Mouse (Mus musculus) urinary bladder, postnatal 0 days (tissue): ENCODE data around the gene Ddx41. TPM values are rescaled to one million over a fixed set of nuclear protein-coding genes. Genes with fewer than 3 reads are reported as not detected.

Source experiments
- microRNA-seq: library from miRNA; unstranded; fragments of <30 nt; microRNA quantifications from one replicate; pipeline ENCODE4, GENCODE M21; 2016
- polyA plus RNA-seq: library from polyadenylated mRNA; unstranded; fragments of >200 nt; fragmentation: Nextera tagmentation; extraction: Ambion mirVana; gene quantifications from 2 replicates; pipeline ENCODE4 v1.2.1, GENCODE M21; 2015

Gene Ddx41
- 23.4 and 27.9 TPM in 2 replicates for polyA plus RNA-seq

DNA sequence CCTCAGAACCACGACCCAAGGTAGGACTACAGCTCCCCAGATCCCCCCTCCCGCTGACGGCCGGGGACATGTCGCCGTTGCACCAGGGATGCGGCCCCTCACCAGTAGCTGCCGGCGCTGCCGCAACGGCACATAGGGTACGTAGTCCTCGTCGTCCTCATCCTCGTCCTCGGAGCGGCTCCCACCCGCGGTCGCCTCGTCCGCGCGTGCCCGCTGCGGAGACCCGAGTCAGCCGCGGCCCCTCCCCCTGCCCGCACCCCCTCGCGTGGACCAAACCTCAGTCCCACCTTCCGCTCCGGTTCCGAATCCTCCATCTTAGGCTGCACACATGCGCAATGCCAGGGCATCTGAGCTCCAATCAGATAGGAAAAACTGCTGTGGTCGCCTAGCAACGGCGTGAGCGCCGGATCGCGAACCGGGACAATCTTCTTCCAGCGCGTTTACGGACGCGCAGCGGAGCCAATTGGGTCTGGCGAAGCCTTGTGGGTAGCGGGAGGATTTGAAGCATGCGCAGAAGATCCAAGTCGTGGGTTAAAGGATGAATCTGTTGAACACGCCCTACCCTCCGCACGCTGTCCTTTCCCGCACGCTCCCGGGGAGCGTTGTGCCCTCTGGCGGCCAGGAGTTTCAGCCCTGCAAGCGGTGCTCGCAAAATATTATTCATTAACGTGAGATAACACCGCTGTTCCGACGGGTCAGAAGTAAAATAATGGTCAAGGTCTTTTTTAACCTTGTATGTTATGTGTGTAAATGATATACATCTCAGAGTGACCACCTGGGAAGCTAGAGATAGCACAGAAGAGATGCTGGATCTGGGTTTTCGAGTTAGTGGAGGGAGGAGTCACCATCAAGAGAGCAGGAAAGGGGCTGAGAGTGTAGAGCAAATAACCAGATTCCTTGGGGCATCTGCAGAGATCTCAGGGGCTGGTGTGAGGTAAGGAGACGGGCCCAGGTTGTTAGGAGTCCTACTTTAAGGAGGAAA is at the start of gene Ddx41:
Gene Ddx41, minus strand, starts transcription at position 465 of the 982 bp plus-strand sequence.

DNA sequence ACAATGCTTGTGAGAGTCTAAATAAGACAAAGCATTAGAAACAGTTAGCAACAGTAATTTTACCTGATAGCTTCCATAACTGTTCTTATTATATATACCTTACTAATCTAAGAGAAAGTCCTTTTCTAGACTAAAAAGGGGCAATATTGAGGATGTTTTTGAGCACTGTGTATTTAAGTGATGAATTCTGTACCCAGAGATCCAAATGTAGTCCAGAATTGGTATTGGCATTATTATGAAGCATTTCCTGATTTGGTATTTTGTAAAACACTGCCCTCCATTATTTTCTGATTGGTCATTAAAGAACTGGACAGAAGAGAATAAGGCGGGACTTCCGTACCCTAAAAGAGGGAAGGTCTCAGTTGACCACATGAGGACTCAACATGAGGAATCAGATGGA is 37.0 kb upstream of the Ddx41 start, which contains the start of gene Tmed9:
Gene Tmed9, plus strand, starts transcription at position 301 of the 400 bp plus-strand sequence.

DNA sequence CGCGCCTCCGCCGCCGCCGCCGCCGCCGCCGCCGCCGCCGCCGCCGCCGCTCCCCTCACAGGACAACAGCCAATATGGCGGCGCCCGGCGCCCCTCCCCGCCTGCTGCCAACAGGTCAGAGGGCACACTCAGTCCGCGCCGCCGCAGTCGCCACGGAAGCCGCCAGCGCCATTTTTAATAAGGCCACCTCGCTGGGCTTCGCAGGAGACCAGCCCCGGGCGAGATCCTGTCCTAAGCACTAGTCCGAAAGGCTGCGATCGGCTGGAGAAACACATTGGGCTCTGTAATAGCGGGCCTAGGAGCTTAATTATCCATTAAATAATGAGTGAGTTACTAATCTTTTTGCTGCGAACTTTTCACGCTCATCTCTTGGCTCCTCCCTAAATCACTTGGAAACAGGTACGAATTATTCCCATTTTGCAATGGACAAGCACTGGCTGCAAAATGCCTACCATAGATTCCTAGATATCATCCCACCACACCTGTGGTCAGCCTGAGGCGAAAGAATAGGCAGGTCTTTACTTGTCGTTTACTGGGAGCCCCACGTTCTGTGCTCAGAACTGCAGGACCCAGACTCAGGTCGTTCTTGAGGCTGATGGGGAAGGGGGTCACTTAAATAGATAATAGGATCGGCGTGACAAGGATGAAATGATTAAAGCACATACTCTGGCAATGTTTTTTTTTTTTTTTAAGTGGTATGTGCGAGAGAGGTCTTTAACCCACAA is 34.7 kb upstream of the Ddx41 start, which contains the start of gene Fam193b:
Gene Fam193b, minus strand, starts transcription at position 94 of the 725 bp plus-strand sequence.

DNA sequence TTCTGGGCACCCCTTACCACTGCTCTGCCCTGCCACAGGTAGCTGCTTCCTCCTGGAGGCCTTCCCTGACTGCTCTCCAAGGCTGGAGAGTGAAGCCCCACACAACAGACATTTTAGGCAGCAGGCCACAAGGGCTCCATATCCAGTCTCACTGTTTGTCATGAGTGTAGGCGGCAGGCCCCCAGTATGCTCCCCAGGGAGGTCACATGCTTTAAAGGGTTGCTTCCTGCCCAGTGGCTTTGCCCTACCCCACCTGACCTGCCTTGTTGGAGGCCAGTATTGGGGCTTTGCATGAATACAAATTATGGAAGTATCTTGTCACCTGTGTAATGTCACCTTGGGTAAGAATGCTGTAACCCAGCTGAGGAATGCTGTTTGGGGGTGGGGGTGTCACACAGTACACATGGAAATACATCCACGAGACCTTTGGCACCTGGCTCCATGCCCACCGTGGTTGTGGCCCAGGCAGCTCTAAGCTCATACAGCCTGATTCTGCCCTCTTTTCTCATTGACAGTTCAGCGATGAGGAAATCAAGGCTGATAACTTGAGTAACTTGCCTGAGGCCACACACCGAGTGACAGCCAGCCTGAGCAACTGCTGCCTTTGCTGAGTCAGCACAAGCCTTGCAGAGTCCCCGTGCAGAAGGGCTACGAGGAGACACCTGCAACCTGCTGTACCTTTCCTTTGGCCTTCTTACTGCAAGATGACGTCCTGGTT is 7.1 kb downstream of the Ddx41 start, which contains the start of gene Dok3:
Gene Dok3, minus strand, starts transcription at position 99 of the 718 bp plus-strand sequence.

DNA sequence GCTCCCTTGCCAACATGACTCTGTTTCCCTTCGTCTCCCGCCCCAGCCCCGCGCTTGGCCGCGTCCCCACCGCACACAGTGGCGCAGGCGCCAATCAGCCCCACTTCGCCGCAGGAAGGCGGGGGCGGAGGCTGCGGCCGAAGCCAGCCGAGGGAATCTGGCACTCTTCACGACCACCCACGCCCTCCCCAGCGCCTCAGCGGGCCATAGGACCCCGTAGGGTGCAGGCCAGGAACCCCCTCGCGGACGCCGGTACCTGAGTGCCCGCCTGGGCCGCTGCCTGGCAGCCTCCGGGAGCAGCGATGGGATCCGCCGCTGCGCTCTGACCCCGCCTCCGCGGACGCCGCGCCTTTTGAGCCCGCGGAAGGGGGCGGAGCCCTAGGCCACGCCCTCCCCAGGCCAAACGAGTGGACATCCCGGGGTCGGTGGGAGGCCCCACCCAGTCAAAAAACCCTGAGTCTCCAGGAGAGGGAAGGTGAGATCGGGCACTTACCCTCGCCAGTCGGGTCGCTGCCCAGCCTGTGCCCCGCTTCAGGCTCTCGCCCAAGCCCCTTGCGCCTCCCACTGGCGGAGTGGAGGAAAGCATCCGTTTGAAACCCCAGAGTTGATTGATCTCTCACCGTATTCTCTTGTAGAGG is 23.2 kb downstream of the Ddx41 start, which contains the start of gene Pdlim7:
Gene Pdlim7, minus strand, starts transcription at position 566 of the 638 bp plus-strand sequence.

DNA sequence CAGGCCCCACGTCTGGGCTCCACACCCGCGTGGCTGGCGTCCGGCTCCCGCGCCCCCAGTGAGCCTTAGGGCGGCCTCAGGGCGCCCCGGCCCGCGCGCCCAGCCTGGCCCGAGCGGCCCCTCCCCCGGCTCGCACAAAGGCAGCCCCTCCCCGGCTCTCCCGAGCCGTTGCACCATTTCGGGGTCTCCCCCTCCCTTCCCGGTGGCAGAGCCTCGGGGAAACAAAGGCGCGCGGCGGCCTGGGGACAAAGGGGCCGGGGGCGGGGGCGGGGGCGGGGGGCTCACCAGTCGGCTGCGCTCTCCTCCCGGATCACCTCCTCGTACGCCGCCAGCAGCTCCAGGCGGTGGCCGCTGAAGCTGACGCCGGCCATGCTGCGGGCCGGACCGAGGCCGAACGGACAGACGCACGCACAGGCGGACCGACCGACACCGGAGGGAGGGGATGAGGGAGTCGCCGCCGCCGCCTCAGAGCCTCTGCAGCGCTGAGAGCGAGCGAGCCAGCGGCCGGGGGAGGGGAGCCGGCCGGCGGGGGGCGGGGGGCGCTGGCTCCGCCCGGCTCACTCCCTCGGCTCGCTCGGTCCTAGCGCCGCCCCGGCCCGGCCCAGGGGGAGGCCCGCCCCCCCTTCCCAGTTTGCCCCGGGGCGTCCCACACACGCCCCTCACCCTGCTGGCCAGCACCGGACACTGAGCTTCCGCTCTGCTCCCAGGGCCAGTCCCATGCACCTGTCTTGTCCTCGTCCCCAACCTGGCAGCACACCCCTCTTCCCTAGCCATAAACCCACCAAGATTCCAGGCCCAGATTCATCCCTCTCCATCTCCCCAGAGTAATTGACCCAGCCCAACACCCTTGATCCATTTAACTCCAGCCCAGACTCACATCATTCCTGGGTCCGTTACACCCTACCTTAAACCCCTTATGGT is 48.6 kb downstream of the Ddx41 start, which contains the start of gene Dbn1:
Gene Dbn1, minus strand, starts transcription at position 534 of the 921 bp plus-strand sequence.

Small RNA genes within 50 kb of the gene (microRNA-seq; reads per million reads assigned to microRNA genes)
- 8.3 reads per million, percentile 17 among the genes with 10 or more reads in this experiment for gene Mir6945

Other genes with a start within 250 kb of the Ddx41 start
- 381 and 386 TPM in 2 replicates for gene Prelid1, start 216.2 kb downstream of the Ddx41 start, polyA plus RNA-seq
- 53.5 and 60.3 TPM in 2 replicates for gene Rab24, start 214.7 kb downstream of the Ddx41 start, polyA plus RNA-seq
- 8.5 and 9.3 TPM in 2 replicates for gene Mxd3, start 206.8 kb downstream of the Ddx41 start, polyA plus RNA-seq
- 57.9 and 62.4 TPM in 2 replicates for gene Lman2, start 173.9 kb downstream of the Ddx41 start, polyA plus RNA-seq
- gene Rgs14, start 166.9 kb downstream of the Ddx41 start, polyA plus RNA-seq = 0.49 and 1.8 TPM in 2 replicates
- gene Slc34a1, start 138.5 kb downstream of the Ddx41 start, polyA plus RNA-seq = not detected in 2 replicates
- not detected in 2 replicates for gene Pfn3, start 121.4 kb downstream of the Ddx41 start, polyA plus RNA-seq
- 0.30 TPM in 1 of 2 replicates, not detected in the other for gene F12, start 109.9 kb downstream of the Ddx41 start, polyA plus RNA-seq
- gene Grk6, start 91.6 kb downstream of the Ddx41 start, polyA plus RNA-seq = 21.2 and 22.9 TPM in 2 replicates
- gene Prr7, start 72.4 kb downstream of the Ddx41 start, polyA plus RNA-seq = 0.42 TPM in 1 of 2 replicates, not detected in the other
- 55.6 and 76.0 TPM in 2 replicates for gene Dbn1, start 48.5 kb downstream of the Ddx41 start, polyA plus RNA-seq
- gene Pdlim7, start 23.0 kb downstream of the Ddx41 start, polyA plus RNA-seq = 767 and 826 TPM in 2 replicates
- gene Dok3, start 7.4 kb downstream of the Ddx41 start, polyA plus RNA-seq = 2.6 and 9.6 TPM in 2 replicates
- gene Fam193b, start 34.5 kb upstream of the Ddx41 start, polyA plus RNA-seq = 12.6 and 13.7 TPM in 2 replicates
- 104 and 125 TPM in 2 replicates for gene Tmed9, start 37.1 kb upstream of the Ddx41 start, polyA plus RNA-seq
- 18.9 and 19.7 TPM in 2 replicates for gene B4galt7, start 63.2 kb upstream of the Ddx41 start, polyA plus RNA-seq
- gene Caml, start 86.3 kb upstream of the Ddx41 start, polyA plus RNA-seq = 32.8 and 38.6 TPM in 2 replicates
- 15.8 and 16.5 TPM in 2 replicates for gene Ddx46, start 98.4 kb upstream of the Ddx41 start, polyA plus RNA-seq
- 36.8 and 41.9 TPM in 2 replicates for gene B230219D22Rik, start 156.5 kb upstream of the Ddx41 start, polyA plus RNA-seq
- gene Txndc15, start 178.0 kb upstream of the Ddx41 start, polyA plus RNA-seq = 50.2 and 50.5 TPM in 2 replicates
- gene Pcbd2, start 190.7 kb upstream of the Ddx41 start, polyA plus RNA-seq = 44.6 and 45.8 TPM in 2 replicates
- 0.22 TPM in 1 of 2 replicates, not detected in the other for gene Catsper3, start 247.9 kb upstream of the Ddx41 start, polyA plus RNA-seq